23 mouse cellular contexts compared by ENCODE assay signal in the genomic region with DNA sequence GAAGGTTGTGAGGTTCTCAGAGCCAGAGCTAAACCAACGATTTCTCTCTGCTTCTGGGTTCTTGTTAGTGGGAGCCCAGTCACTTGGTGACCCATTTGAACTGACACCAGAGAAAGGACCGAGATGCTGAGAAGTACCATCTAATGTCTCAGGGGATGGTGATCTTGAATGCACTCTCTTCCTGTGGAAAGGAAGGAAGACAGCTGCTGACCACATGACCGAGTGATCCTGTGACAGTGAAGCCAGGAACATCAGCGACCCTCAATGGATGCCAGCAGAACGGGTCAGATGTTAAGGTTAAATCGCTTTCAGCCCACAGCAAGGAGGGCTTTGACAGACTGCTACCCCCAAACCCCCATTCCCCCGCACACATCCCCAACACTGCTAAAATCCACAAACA.
DNase-seq lines count a peak whose midpoint lies in the region; ATAC-seq and TF ChIP-seq lines count a peak whose summit lies in the region.
"Had no signal": no experiment of that assay in that cellular context is flagged by ENCODE, and none has a peak within 500 bp of the region (broad histone marks: within the 10 kb centered on the region; RNA-seq: fewer than 3 reads in every experiment).

No protein-coding gene starts in this region.

- ATAC-seq in heart, postnatal 0 days (ENCODE audit: insufficient read depth, low read depth), result no peak
- no peak for ATAC-seq in lung, postnatal 0 days
- ATAC-seq: CD4-positive, CD25-positive, alpha-beta regulatory T cell, adult 4 months; forebrain, embryonic 14.5 days had no signal

- no peaks in the 10 kb centered on the region for H3K27me3 ChIP-seq in heart, postnatal 0 days (ENCODE audit: control insufficient read depth, insufficient read depth, low read length)
- no peaks in the 10 kb centered on the region for H3K27me3 ChIP-seq in lung, postnatal 0 days (replicated peaks; ENCODE audit: insufficient read depth, low read length)
- H3K27me3 ChIP-seq: embryonic facial prominence, embryonic 15.5 days; heart, embryonic 13.5 days; hindbrain, embryonic 15.5 days had no signal

- H3K4me3 ChIP-seq in gastrocnemius, adult 2 months, result no peak overlapping the region
- H3K4me3 ChIP-seq in heart, postnatal 0 days (ENCODE audit: low read depth, low read length), result no peak overlapping the region
- H3K4me3 ChIP-seq in lung, postnatal 0 days (ENCODE audit: low read depth, low read length), result no peak overlapping the region
- H3K4me3 ChIP-seq: embryonic facial prominence, embryonic 15.5 days; erythroblast, embryonic 14.5 days; forebrain, embryonic 10.5 days; heart, embryonic 13.5 days; hindbrain, embryonic 15.5 days had no signal

- TF ChIP-seq EP300 in heart, postnatal 0 days (IDR thresholded peaks at IDR 0.05; ENCODE audit: low read depth), result no peak
- TF ChIP-seq EP300 in lung, postnatal 0 days (IDR thresholded peaks at IDR 0.05), result no peak

- no peak overlapping the region for H3K9ac ChIP-seq in heart, postnatal 0 days (replicated peaks; ENCODE audit: low read depth, low read length)
- H3K9ac ChIP-seq in lung, postnatal 0 days (replicated peaks; ENCODE audit: low read depth), result no peak overlapping the region
- H3K9ac ChIP-seq: embryonic facial prominence, embryonic 15.5 days; heart, embryonic 13.5 days; hindbrain, embryonic 15.5 days had no signal

- TF ChIP-seq CTCF in gastrocnemius, adult 2 months (IDR thresholded peaks at IDR 0.05), result no peak
- TF ChIP-seq CTCF in heart, postnatal 0 days (IDR thresholded peaks at IDR 0.05; ENCODE audit: low read depth), result no peak
- TF ChIP-seq CTCF in lung, postnatal 0 days (IDR thresholded peaks at IDR 0.05), result no peak

- no peak for DNase-seq in gastrocnemius, adult 2 months
- no peak for DNase-seq in gastrocnemius, postnatal 25 days
- DNase-seq in heart, postnatal 0 days (ENCODE audit: low spot score), result no peak
- DNase-seq in heart, adult 9 months (ENCODE audit: low spot score in 2 of 2), result no peak
- peak; percentile 19 for DNase-seq in kidney, postnatal 10 days
- DNase-seq in kidney, postnatal 25 days, result no peak
- no peak for DNase-seq in lung, postnatal 0 days (ENCODE audit: low spot score)
- no peak for DNase-seq in lung, postnatal 25 days (ENCODE audit: low spot score)
- DNase-seq: adrenal gland, adult 8-10 months; B cell, adult 2 months; cerebellum, adult 11 months; cerebellum, adult 8-10 months; cerebellum, postnatal 14 days; embryo, embryonic 11 days; gastrocnemius, postnatal 10 days had no signal

- intact Hi-C loops in gastrocnemius, adult 2 months (cut with DNase I), result no loop called here

- 53% methylated on average over 7 of the region's 7 CpGs for WGBS in heart, postnatal 0 days
- 55% methylated on average over 7 of the region's 7 CpGs for WGBS in lung, postnatal 0 days

- no peaks in the 10 kb centered on the region for H3K9me3 ChIP-seq in heart, postnatal 0 days (replicated peaks; ENCODE audit: control insufficient read depth, low read length)
- no peaks in the 10 kb centered on the region for H3K9me3 ChIP-seq in lung, postnatal 0 days (ENCODE audit: low read length)
- H3K9me3 ChIP-seq: embryonic facial prominence, embryonic 15.5 days; G1E; heart, embryonic 13.5 days; hindbrain, embryonic 15.5 days had no signal

- H3K4me1 ChIP-seq in heart, postnatal 0 days (ENCODE audit: control insufficient read depth, insufficient read depth), result no peaks in the 10 kb centered on the region
- no peaks in the 10 kb centered on the region for H3K4me1 ChIP-seq in lung, postnatal 0 days (ENCODE audit: insufficient read depth, low read depth, low read length)
- H3K4me1 ChIP-seq: embryonic facial prominence, embryonic 15.5 days; forebrain, embryonic 10.5 days; hindbrain, embryonic 15.5 days had no signal

- H3K27ac ChIP-seq in gastrocnemius, adult 2 months, result 0 out of 2 replicates have a peak overlapping the region, but pooled peaks have one; percentile 41
- H3K27ac ChIP-seq in heart, postnatal 0 days (ENCODE audit: low read depth), result peak overlapping the region; percentile 52; the same call in 1 of the 2 replicates
- 0 out of 2 replicates have a peak overlapping the region, but pooled peaks have one; percentile 26 for H3K27ac ChIP-seq in lung, postnatal 0 days (ENCODE audit: low read length)
- H3K27ac ChIP-seq: embryonic facial prominence, embryonic 15.5 days; forebrain, embryonic 10.5 days; heart, embryonic 13.5 days; hindbrain, embryonic 15.5 days had no signal

- no peaks in the 10 kb centered on the region for H3K36me3 ChIP-seq in heart, postnatal 0 days (replicated peaks; ENCODE audit: control insufficient read depth, insufficient read depth, low read length)
- no peaks in the 10 kb centered on the region for H3K36me3 ChIP-seq in lung, postnatal 0 days (ENCODE audit: insufficient read depth, low read length)
- H3K36me3 ChIP-seq: embryonic facial prominence, embryonic 15.5 days; forebrain, embryonic 10.5 days; G1E; heart, embryonic 13.5 days; hindbrain, embryonic 15.5 days had no signal

- no peak overlapping the region for H3K4me2 ChIP-seq in heart, postnatal 0 days (ENCODE audit: low read depth, low read length)
- no peak overlapping the region for H3K4me2 ChIP-seq in lung, postnatal 0 days (replicated peaks; ENCODE audit: low read depth, low read length)
- H3K4me2 ChIP-seq: embryonic facial prominence, embryonic 15.5 days; heart, embryonic 13.5 days; hindbrain, embryonic 15.5 days had no signal
